Mouse (Mus musculus) urinary bladder, adult 18-20 months (tissue): ENCODE measurements around the gene Mrgpra2a.
"Not testable (repeated sequence)": the region's sequence is repeated elsewhere in the genome, so short reads cannot be mapped to it uniquely, and the experiment has no call there.

Experiments
- DNase-seq, 2 experiments: peaks; one replicate each; pipeline ENCODE4 v3.0.0; 2022; ENCODE audit warnings: low spot score in 2 of 2, mixed read lengths in 2 of 2

Mrgpra2a gene

GRCm38 (mm10) chr7:47452015-47452414 lies at the start of gene Mrgpra2a:
TSS of gene Mrgpra2a (minus strand) at chr7:47452139.
- DNase-seq: not testable (repeated sequence)

GRCm38 (mm10) chr7:47491266-47491665 lies 39.3 kb upstream of the Mrgpra2a start:
- not testable (repeated sequence) for DNase-seq

- not testable (repeated sequence) for DNase-seq
These were observed 37.5 kb upstream of the Mrgpra2a start for GRCm38 (mm10) chr7:47489438-47489837.

- not testable (repeated sequence) for DNase-seq
These were observed 31.2 kb upstream of the Mrgpra2a start for GRCm38 (mm10) chr7:47483181-47483580.

- not testable (repeated sequence) for DNase-seq
These were observed 22.0 kb upstream of the Mrgpra2a start for GRCm38 (mm10) chr7:47473904-47474303.

GRCm38 (mm10) chr7:47465278-47465981 lies 13.5 kb upstream of the Mrgpra2a start:
- not testable (repeated sequence) for DNase-seq

GRCm38 (mm10) chr7:47445729-47446128 lies 6.2 kb downstream of the Mrgpra2a start:
- not testable (repeated sequence) for DNase-seq

GRCm38 (mm10) chr7:47436463-47436862 lies 15.5 kb downstream of the Mrgpra2a start:
- not testable (repeated sequence) for DNase-seq

- DNase-seq: not testable (repeated sequence)
These were observed 24.0 kb downstream of the Mrgpra2a start for GRCm38 (mm10) chr7:47427815-47428508.

- DNase-seq: no peak
These were observed 41.3 kb downstream of the Mrgpra2a start for GRCm38 (mm10) chr7:47410602-47411001.

- no peak for DNase-seq
These were observed 42.4 kb downstream of the Mrgpra2a start for GRCm38 (mm10) chr7:47409545-47409944.

- no peak for DNase-seq
These were observed 50.8 kb downstream of the Mrgpra2a start for GRCm38 (mm10) chr7:47401125-47401524.
